Mouse (Mus musculus) G1E-ER4 (cell line): ENCODE data around the gene Pycard. TPM values are rescaled to one million over a fixed set of nuclear protein-coding genes. Genes with fewer than 3 reads are reported as not detected.

Source experiments
- GATA1 ChIP-seq: IDR thresholded peaks from one replicate; pipeline ENCODE4 v1.8.0; 2012; ENCODE audit warnings: low read length, inconsistent platforms
- polyA plus RNA-seq: library from polyadenylated mRNA; stranded (reverse); fragments of >175 nt; gene quantifications from 2 replicates; pipeline ENCODE4 v1.2.3, GENCODE M21; 2012

Gene Pycard
- polyA plus RNA-seq, 1 experiment: 0.46 TPM

GRCm38 (mm10) chr7:127967004-127967921, 26.4 kb downstream of the Pycard start, which contains the start of gene Fus:
TSS of gene Fus (plus strand) at chr7:127967457.
- no peak for TF ChIP-seq GATA1

- no peak for TF ChIP-seq GATA1
These were observed 27.2 kb downstream of the Pycard start for GRCm38 (mm10) chr7:127966371-127966918.

- no peak for TF ChIP-seq GATA1
These were observed 34.3 kb downstream of the Pycard start for GRCm38 (mm10) chr7:127959364-127959763.

GRCm38 (mm10) chr7:127952864-127953581, 40.6 kb downstream of the Pycard start:
- no peak for TF ChIP-seq GATA1

GRCm38 (mm10) chr7:127946470-127947023, 47.1 kb downstream of the Pycard start, which contains the start of gene Prss36:
TSS of gene Prss36 (minus strand) at chr7:127946725.
- no peak for TF ChIP-seq GATA1

- no peak for TF ChIP-seq GATA1
These were observed 49.1 kb downstream of the Pycard start for GRCm38 (mm10) chr7:127944614-127945013.

Other genes starting within 250 kb of the Pycard start
- gene Fbxl19, start 249.3 kb downstream of the Pycard start, polyA plus RNA-seq: 76.2 and 91.2 TPM in 2 replicates
- gene Orai3, start 224.1 kb downstream of the Pycard start, polyA plus RNA-seq: 32.0 and 33.6 TPM in 2 replicates
- gene Setd1a, start 217.2 kb downstream of the Pycard start, polyA plus RNA-seq: 99.0 and 114 TPM in 2 replicates
- 2.5 and 4.3 TPM in 2 replicates for gene Gm49388, start 208.3 kb downstream of the Pycard start, polyA plus RNA-seq
- gene Hsd3b7, start 193.3 kb downstream of the Pycard start, polyA plus RNA-seq: 12.7 and 27.1 TPM in 2 replicates
- 85.1 and 93.9 TPM in 2 replicates for gene Stx4a, start 169.6 kb downstream of the Pycard start, polyA plus RNA-seq
- 0.06 and 0.10 TPM in 2 replicates for gene Stx1b, start 169.3 kb downstream of the Pycard start, polyA plus RNA-seq
- 24.0 and 32.5 TPM in 2 replicates for gene Zfp646, start 117.6 kb downstream of the Pycard start, polyA plus RNA-seq
- gene Zfp668, start 117.0 kb downstream of the Pycard start, polyA plus RNA-seq: 33.5 and 36.7 TPM in 2 replicates
- gene Prss53, start 102.9 kb downstream of the Pycard start, polyA plus RNA-seq: 0.48 and 0.67 TPM in 2 replicates
- gene Gm21974, start 98.4 kb downstream of the Pycard start, polyA plus RNA-seq: not detected in 2 replicates
- gene Vkorc1, start 98.2 kb downstream of the Pycard start, polyA plus RNA-seq: 13.6 and 14.7 TPM in 2 replicates
- 166 and 183 TPM in 2 replicates for gene Bckdk, start 89.8 kb downstream of the Pycard start, polyA plus RNA-seq
- 7.0 and 7.5 TPM in 2 replicates for gene Kat8, start 81.4 kb downstream of the Pycard start, polyA plus RNA-seq
- gene Prss8, start 63.8 kb downstream of the Pycard start, polyA plus RNA-seq: not detected in 2 replicates
- 5.5 and 10.0 TPM in 2 replicates for gene Prss36, start 47.1 kb downstream of the Pycard start, polyA plus RNA-seq
- gene Fus, start 26.4 kb downstream of the Pycard start, polyA plus RNA-seq: 578 and 702 TPM in 2 replicates
- 0.04 and 0.05 TPM in 2 replicates for gene Trim72, start 10.1 kb upstream of the Pycard start, polyA plus RNA-seq
- gene Itgam, start 68.8 kb upstream of the Pycard start, polyA plus RNA-seq: not detected in 2 replicates
- gene Gm49368, start 68.8 kb upstream of the Pycard start, polyA plus RNA-seq: not detected in 2 replicates
- gene Itgax, start 135.7 kb upstream of the Pycard start, polyA plus RNA-seq: not detected in 2 replicates
- gene Itgad, start 160.5 kb upstream of the Pycard start, polyA plus RNA-seq: not detected in 2 replicates
- 0.92 and 1.3 TPM in 2 replicates for gene Cox6a2, start 212.5 kb upstream of the Pycard start, polyA plus RNA-seq
- gene Armc5, start 243.5 kb upstream of the Pycard start, polyA plus RNA-seq: 32.2 and 35.0 TPM in 2 replicates
- 0.93 and 0.95 TPM in 2 replicates for gene 9130023H24Rik, start 244.2 kb upstream of the Pycard start, polyA plus RNA-seq